Mouse (Mus musculus): ENCODE data around the gene Tmem108. TPM values are rescaled to one million over a fixed set of nuclear protein-coding genes. Genes with fewer than 3 reads are reported as not detected.

The Tmem108 gene
- polyA plus RNA-seq, 1 experiment: 6.1 TPM

DNA sequence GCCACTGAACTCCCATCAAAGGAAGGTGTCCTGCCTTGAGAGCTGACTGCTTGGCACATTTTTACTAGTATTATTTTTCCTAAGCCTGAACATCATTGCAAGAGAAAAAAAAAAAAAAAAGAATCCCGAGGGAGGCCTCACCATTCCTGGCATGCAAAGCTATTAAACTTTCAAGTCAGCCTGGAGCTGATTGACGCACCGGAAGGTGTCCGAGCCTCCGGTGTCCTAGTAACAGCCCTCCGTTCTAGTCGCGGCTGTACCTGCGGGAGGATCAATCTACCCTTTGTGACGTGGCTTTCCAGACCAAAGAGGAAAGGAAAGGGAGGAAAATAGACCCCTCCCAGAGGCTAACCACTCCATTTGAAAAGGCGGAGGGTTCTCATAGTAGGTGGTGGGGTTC, 289.9 kb downstream of the Tmem108 start:
- no peak for TF ChIP-seq CTCF (IDR thresholded peaks at IDR 0.05; ENCODE audit: borderline replicate concordance, control insufficient read depth, extremely low read depth, insufficient read depth, low read length, poor library complexity)
- no peak for TF ChIP-seq POLR2A (IDR thresholded peaks at IDR 0.05; ENCODE audit: control insufficient read depth, extremely low read depth, insufficient read depth, low read length, poor library complexity)
- H3K36me3 ChIP-seq (ENCODE audit: control insufficient read depth, insufficient read depth, low read length): no peaks in the 10 kb centered on the region
- H3K27ac ChIP-seq (ENCODE audit: control insufficient read depth, insufficient read depth, low read length): no peak overlapping the region
- no peak for DNase-seq
- no peaks in the 10 kb centered on the region for H3K27me3 ChIP-seq (ENCODE audit: control insufficient read depth, insufficient read depth, low read length)
- peaks cover 11% of the 10 kb centered on the region for H3K4me1 ChIP-seq (replicated peaks; ENCODE audit: control insufficient read depth, insufficient read depth, low read length)
- 88% methylated on average over 11 of the region's 11 CpGs for WGBS
- H3K4me3 ChIP-seq (ENCODE audit: control insufficient read depth, insufficient read depth, low read length): no peak overlapping the region

DNA sequence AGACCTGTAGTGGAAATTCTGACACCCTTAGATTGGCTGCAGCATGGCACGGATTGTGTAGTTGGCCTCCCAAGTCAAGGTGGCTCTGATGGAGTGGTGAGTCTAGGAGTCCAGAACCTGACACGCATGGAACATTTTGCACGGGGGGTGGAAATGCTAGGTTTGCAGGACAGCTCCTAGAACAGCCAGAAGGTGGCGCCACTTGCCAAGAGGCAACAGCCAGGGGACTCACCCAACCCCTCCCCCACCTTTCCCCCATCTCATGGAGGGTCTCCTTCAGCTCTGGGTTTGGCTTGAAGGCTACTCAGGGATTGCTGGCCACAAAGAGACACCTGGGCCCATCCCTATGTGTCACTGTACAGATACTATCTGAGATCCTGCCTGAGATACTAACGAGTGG, 292.1 kb downstream of the Tmem108 start:
- Histone ChIP-seq H3K36me3 (ENCODE audit: control insufficient read depth, insufficient read depth, low read length) (no peaks in the 10 kb centered on the region), H3K27me3 (ENCODE audit: control insufficient read depth, insufficient read depth, low read length) (no peaks in the 10 kb centered on the region), H3K4me1 (replicated peaks; ENCODE audit: control insufficient read depth, insufficient read depth, low read length) (peaks cover 11% of the 10 kb centered on the region), H3K27ac (ENCODE audit: control insufficient read depth, insufficient read depth, low read length) (no peak overlapping the region), H3K4me3 (ENCODE audit: control insufficient read depth, insufficient read depth, low read length) (no peak overlapping the region)
- WGBS: 48% methylated on average over 5 of the region's 5 CpGs
- peak; percentile 63 for DNase-seq
- TF ChIP-seq POLR2A (IDR thresholded peaks at IDR 0.05; ENCODE audit: control insufficient read depth, extremely low read depth, insufficient read depth, low read length, poor library complexity): no peak
- TF ChIP-seq CTCF (IDR thresholded peaks at IDR 0.05; ENCODE audit: borderline replicate concordance, control insufficient read depth, extremely low read depth, insufficient read depth, low read length, poor library complexity): peak; percentile 72

DNA sequence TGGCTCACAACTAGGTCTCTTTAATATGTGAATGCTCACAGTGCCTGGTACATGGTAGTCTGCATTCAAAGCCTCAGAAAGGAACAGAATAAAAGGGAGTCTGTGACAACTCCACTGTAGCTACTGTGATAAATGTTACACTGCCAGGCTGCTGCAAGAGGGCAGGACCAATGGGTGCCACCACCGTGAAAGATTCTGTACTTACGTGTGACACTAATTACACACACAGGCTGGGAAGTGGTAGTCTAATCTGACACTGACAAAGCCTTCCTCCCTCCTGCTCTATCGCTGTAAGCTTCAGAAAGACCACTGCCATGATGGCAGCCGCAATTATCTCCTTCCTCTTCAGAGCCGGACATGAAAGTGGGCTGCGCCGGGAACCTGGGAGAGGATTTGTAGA, 292.7 kb downstream of the Tmem108 start:
- no peak for TF ChIP-seq CTCF (IDR thresholded peaks at IDR 0.05; ENCODE audit: borderline replicate concordance, control insufficient read depth, extremely low read depth, insufficient read depth, low read length, poor library complexity)
- TF ChIP-seq POLR2A (IDR thresholded peaks at IDR 0.05; ENCODE audit: control insufficient read depth, extremely low read depth, insufficient read depth, low read length, poor library complexity): no peak
- 87% methylated on average over 7 of the region's 7 CpGs for WGBS
- DNase-seq: no peak
- H3K27ac ChIP-seq (ENCODE audit: control insufficient read depth, insufficient read depth, low read length): no peak overlapping the region
- H3K27me3 ChIP-seq (ENCODE audit: control insufficient read depth, insufficient read depth, low read length): no peaks in the 10 kb centered on the region
- no peak overlapping the region for H3K4me3 ChIP-seq (ENCODE audit: control insufficient read depth, insufficient read depth, low read length)
- H3K36me3 ChIP-seq (ENCODE audit: control insufficient read depth, insufficient read depth, low read length): no peaks in the 10 kb centered on the region
- H3K4me1 ChIP-seq (replicated peaks; ENCODE audit: control insufficient read depth, insufficient read depth, low read length): peaks cover 7% of the 10 kb centered on the region

DNA sequence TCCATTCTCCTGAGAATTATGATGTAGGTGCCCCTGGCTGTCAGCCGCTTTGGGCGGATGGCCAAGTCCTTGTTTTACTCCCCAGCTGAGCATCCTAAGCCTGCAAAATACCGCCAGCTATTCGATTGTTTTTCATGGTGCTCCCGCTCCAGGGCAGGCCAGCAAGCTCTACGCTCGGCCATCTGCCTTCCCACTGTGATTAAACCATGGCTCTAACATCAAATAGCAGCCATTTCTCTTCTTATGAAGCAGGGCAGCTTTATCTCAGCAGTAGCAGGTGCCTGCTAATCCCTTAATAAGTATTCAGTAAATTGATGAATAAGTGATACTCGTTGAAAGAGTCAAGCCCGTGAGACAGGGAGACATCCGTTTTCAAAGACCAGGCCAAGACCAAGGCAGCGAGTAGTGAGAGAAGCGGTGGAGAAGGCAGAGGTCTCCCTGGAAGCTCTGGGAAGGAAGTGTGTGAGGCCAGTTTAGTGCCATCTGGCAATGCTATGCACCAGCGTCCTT, 295.9 kb downstream of the Tmem108 start:
- no peak for DNase-seq
- Histone ChIP-seq H3K27me3 (ENCODE audit: control insufficient read depth, insufficient read depth, low read length) (no peaks in the 10 kb centered on the region), H3K4me1 (replicated peaks; ENCODE audit: control insufficient read depth, insufficient read depth, low read length) (peaks cover 6% of the 10 kb centered on the region), H3K4me3 (ENCODE audit: control insufficient read depth, insufficient read depth, low read length) (no peak overlapping the region), H3K27ac (ENCODE audit: control insufficient read depth, insufficient read depth, low read length) (no peak overlapping the region), H3K36me3 (ENCODE audit: control insufficient read depth, insufficient read depth, low read length) (no peaks in the 10 kb centered on the region)
- TF ChIP-seq CTCF (IDR thresholded peaks at IDR 0.05; ENCODE audit: borderline replicate concordance, control insufficient read depth, extremely low read depth, insufficient read depth, low read length, poor library complexity): no peak
- no peak for TF ChIP-seq POLR2A (IDR thresholded peaks at IDR 0.05; ENCODE audit: control insufficient read depth, extremely low read depth, insufficient read depth, low read length, poor library complexity)
- WGBS: 93% methylated on average over 13 of the region's 13 CpGs

DNA sequence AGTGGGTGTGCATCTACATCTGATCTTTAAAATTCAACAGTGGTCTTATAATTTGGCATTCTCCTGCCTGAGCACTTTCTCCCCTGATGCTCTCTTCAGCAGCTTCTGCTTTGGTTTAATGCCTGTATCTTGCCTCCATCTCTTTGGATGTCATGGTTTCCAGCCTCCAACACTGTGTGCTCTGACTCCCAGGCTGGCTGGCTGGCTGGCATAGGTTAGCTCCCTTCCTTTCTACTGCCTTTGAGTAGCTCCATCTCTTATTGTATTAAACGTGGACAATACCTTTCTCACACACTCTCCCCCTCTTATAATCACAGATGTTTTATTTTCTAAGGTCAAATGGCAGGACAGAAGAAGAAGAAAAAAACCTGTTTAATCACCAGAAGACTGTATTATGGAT, 296.3 kb downstream of the Tmem108 start:
- H3K27ac ChIP-seq (ENCODE audit: control insufficient read depth, insufficient read depth, low read length): no peak overlapping the region
- no peaks in the 10 kb centered on the region for H3K27me3 ChIP-seq (ENCODE audit: control insufficient read depth, insufficient read depth, low read length)
- no peak for TF ChIP-seq POLR2A (IDR thresholded peaks at IDR 0.05; ENCODE audit: control insufficient read depth, extremely low read depth, insufficient read depth, low read length, poor library complexity)
- no peak for TF ChIP-seq CTCF (IDR thresholded peaks at IDR 0.05; ENCODE audit: borderline replicate concordance, control insufficient read depth, extremely low read depth, insufficient read depth, low read length, poor library complexity)
- DNase-seq: no peak
- H3K36me3 ChIP-seq (ENCODE audit: control insufficient read depth, insufficient read depth, low read length): no peaks in the 10 kb centered on the region
- 90% methylated on average over 1 of the region's 1 CpGs for WGBS
- peaks cover 4% of the 10 kb centered on the region; the same call in 1 of the 2 replicates for H3K4me1 ChIP-seq (replicated peaks; ENCODE audit: control insufficient read depth, insufficient read depth, low read length)
- no peak overlapping the region for H3K4me3 ChIP-seq (ENCODE audit: control insufficient read depth, insufficient read depth, low read length)

DNA sequence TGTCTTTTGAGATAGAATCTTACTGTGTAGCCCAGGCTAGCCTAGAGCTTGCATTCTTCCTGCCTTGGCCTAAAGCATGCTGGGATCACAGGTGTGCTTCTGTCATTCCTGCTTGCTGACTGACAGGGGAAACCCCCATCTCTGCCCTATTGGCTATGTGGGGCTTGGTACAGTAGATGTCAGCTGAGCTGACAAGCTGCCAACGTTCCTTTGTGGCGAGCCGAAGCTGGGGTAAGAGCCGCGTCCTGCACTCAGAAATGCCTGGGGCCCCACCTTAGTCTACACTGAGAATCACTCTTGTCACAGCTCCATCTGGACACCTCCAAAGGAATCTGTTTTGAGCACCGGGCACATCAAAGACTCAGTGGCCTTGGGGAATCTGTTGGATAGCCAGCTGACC, 297.8 kb downstream of the Tmem108 start:
- Histone ChIP-seq H3K4me1 (replicated peaks; ENCODE audit: control insufficient read depth, insufficient read depth, low read length) (peaks cover 4% of the 10 kb centered on the region; the same call in 1 of the 2 replicates), H3K27ac (ENCODE audit: control insufficient read depth, insufficient read depth, low read length) (no peak overlapping the region), H3K4me3 (ENCODE audit: control insufficient read depth, insufficient read depth, low read length) (no peak overlapping the region), H3K36me3 (ENCODE audit: control insufficient read depth, insufficient read depth, low read length) (no peaks in the 10 kb centered on the region), H3K27me3 (ENCODE audit: control insufficient read depth, insufficient read depth, low read length) (no peaks in the 10 kb centered on the region)
- 20% methylated on average over 6 of the region's 6 CpGs for WGBS
- TF ChIP-seq CTCF (IDR thresholded peaks at IDR 0.05; ENCODE audit: borderline replicate concordance, control insufficient read depth, extremely low read depth, insufficient read depth, low read length, poor library complexity): no peak
- no peak for TF ChIP-seq POLR2A (IDR thresholded peaks at IDR 0.05; ENCODE audit: control insufficient read depth, extremely low read depth, insufficient read depth, low read length, poor library complexity)
- DNase-seq: peak; percentile 27

DNA sequence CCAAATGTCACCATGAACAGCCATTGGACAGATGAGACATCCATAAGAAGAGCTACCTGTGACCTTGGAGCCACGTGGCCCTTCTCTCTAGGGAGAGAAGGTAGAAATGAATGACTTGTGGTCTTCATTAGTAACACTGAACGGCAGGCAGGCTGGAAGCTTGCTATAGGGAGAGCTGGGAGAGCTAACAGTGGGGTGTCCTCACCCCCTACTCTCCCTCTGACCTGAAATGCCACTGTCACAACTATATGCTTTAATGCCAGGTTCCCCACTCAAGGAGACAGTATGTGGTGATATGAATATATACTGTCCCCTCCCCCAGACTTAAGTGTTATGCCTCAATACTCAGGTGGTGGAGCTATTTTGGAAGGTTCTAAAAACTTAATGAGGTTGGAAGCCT, 301.8 kb downstream of the Tmem108 start:
- Histone ChIP-seq H3K4me1 (replicated peaks; ENCODE audit: control insufficient read depth, insufficient read depth, low read length) (peaks cover 4% of the 10 kb centered on the region; the same call in 1 of the 2 replicates), H3K4me3 (ENCODE audit: control insufficient read depth, insufficient read depth, low read length) (no peak overlapping the region), H3K36me3 (ENCODE audit: control insufficient read depth, insufficient read depth, low read length) (no peaks in the 10 kb centered on the region), H3K27me3 (ENCODE audit: control insufficient read depth, insufficient read depth, low read length) (no peaks in the 10 kb centered on the region), H3K27ac (ENCODE audit: control insufficient read depth, insufficient read depth, low read length) (no peak overlapping the region)
- WGBS: 86% methylated on average over 2 of the region's 2 CpGs
- TF ChIP-seq POLR2A (IDR thresholded peaks at IDR 0.05; ENCODE audit: control insufficient read depth, extremely low read depth, insufficient read depth, low read length, poor library complexity) (no peak), CTCF (IDR thresholded peaks at IDR 0.05; ENCODE audit: borderline replicate concordance, control insufficient read depth, extremely low read depth, insufficient read depth, low read length, poor library complexity) (no peak)
- no peak for DNase-seq

All from thymus, adult 2 months (tissue).